Mouse (Mus musculus) myocyte (in vitro differentiated cells): ENCODE measurements around the gene Aqp1. TPM values are rescaled to one million over a fixed set of nuclear protein-coding genes. Genes with fewer than 3 reads are reported as not detected.
A peak's percentile ranks its signal among the peaks of the same experiment; 100 is the strongest.

Experiments used
- H3K27me3 ChIP-seq: one replicate; pipeline ENCODE4 v1.6.1; 2011; ENCODE audit not compliant: control insufficient read depth, insufficient read depth, insufficient read length
- H3K36me3 ChIP-seq: one replicate; pipeline ENCODE4 v1.6.1; 2011; ENCODE audit not compliant: control insufficient read depth, insufficient read depth
- H3K4me2 ChIP-seq: one replicate; pipeline ENCODE4 v1.6.1; 2011; ENCODE audit warnings: low read depth, control low read depth
- H3K4me3 ChIP-seq: one replicate; pipeline ENCODE4 v1.5.1; 2011; ENCODE audit warnings: mild to moderate bottlenecking, control low read depth, moderate library complexity
- H3K79me2 ChIP-seq: one replicate; pipeline ENCODE4 v1.6.1; 2011; ENCODE audit not compliant: control insufficient read depth, insufficient read depth
- H3ac ChIP-seq: one replicate; pipeline ENCODE4 v1.6.1; 2011; ENCODE audit not compliant: control insufficient read depth, insufficient read length
- CEBPB ChIP-seq: IDR thresholded peaks from 2 replicates; pipeline ENCODE4 v1.6.1; 2011; ENCODE audit warnings: mild to moderate bottlenecking, moderate library complexity; ENCODE audit not compliant: poor library complexity, insufficient read depth, severe bottlenecking
- E2F4 ChIP-seq: IDR thresholded peaks from one replicate; pipeline ENCODE4 v1.6.1; 2011; ENCODE audit warnings: mild to moderate bottlenecking, control low read depth, moderate library complexity; ENCODE audit not compliant: insufficient read depth
- MAX ChIP-seq: IDR thresholded peaks from one replicate; pipeline ENCODE4 v1.6.1; 2011; ENCODE audit warnings: low read depth, mild to moderate bottlenecking, control low read depth
- MYOD1 ChIP-seq, 3 experiments: IDR thresholded peaks; one replicate each; pipeline ENCODE4 v1.6.1; 2011; ENCODE audit warnings: control low read depth in 2 of 3, low read depth in 2 of 3, mild to moderate bottlenecking in 2 of 3, moderate library complexity in 1 of 3; ENCODE audit not compliant: insufficient read length in 2 of 3, control insufficient read depth in 1 of 3
- MYOG ChIP-seq, 3 experiments: IDR thresholded peaks; one replicate each; pipeline ENCODE4 v1.6.1; 2011; ENCODE audit warnings: control low read depth in 2 of 3, low read depth in 2 of 3, mild to moderate bottlenecking in 2 of 3; ENCODE audit not compliant: insufficient read length in 2 of 3, control insufficient read depth in 1 of 3, insufficient read depth in 1 of 3
- POLR2A ChIP-seq: IDR thresholded peaks from one replicate; pipeline ENCODE4 v1.6.1; 2011; ENCODE audit warnings: low read depth, mild to moderate bottlenecking, control low read depth, moderate library complexity; ENCODE audit not compliant: insufficient read length
- POLR2AphosphoS2 ChIP-seq: IDR thresholded peaks from one replicate; pipeline ENCODE4 v1.6.1; 2011; ENCODE audit warnings: low read depth, control low read depth; ENCODE audit not compliant: insufficient read length
- REST ChIP-seq: IDR thresholded peaks from one replicate; pipeline ENCODE4 v1.6.1; 2011; ENCODE audit warnings: mild to moderate bottlenecking, control low read depth, moderate library complexity; ENCODE audit not compliant: insufficient read depth, insufficient read length
- SRF ChIP-seq: IDR thresholded peaks from one replicate; pipeline ENCODE4 v1.6.1; 2011; ENCODE audit warnings: low read depth; ENCODE audit not compliant: control insufficient read depth, insufficient read length
- TCF12 ChIP-seq: IDR thresholded peaks from one replicate; pipeline ENCODE4 v1.6.1; 2011; ENCODE audit warnings: mild to moderate bottlenecking, control low read depth; ENCODE audit not compliant: poor library complexity, insufficient read depth, severe bottlenecking
- TCF3 ChIP-seq: IDR thresholded peaks from one replicate; pipeline ENCODE4 v1.6.1; 2011; ENCODE audit warnings: low read depth, control low read depth; ENCODE audit not compliant: insufficient read length
- USF1 ChIP-seq: IDR thresholded peaks from one replicate; pipeline ENCODE4 v1.6.1; 2011; ENCODE audit warnings: low read depth, mild to moderate bottlenecking, control low read depth, moderate library complexity
- polyA plus RNA-seq: library from polyadenylated mRNA; unstranded; fragments of >200 nt; fragmentation: generic; extraction: Trizol; gene quantifications from one replicate; pipeline ENCODE4 v1.2.1, GENCODE M21; 2012; ENCODE audit warnings: missing spikeins

Aqp1 gene
- polyA plus RNA-seq, 1 experiment: 32.0 TPM

GRCm38 (mm10) chr6:55344291-55345016, 8.2 kb downstream of the Aqp1 start:
- Histone ChIP-seq H3K36me3 (no peaks in the 10 kb centered on the region), H3K4me3 (no peak overlapping the region), H3K79me2 (no peaks in the 10 kb centered on the region), H3K4me2 (peak overlapping the region; percentile 1), H3ac (no peak overlapping the region), H3K27me3 (no peaks in the 10 kb centered on the region)
- TF ChIP-seq POLR2A (no peak), MYOD1 (IDR thresholded peaks at IDR 0.05; ENCODE audit: control insufficient read depth in 1 of 3, insufficient read length in 2 of 3, low read depth in 2 of 3) (peak in 2 of 3 experiments; percentile 47 to 62), MYOG (IDR thresholded peaks at IDR 0.05; ENCODE audit: control insufficient read depth in 1 of 3, insufficient read depth in 1 of 3, insufficient read length in 2 of 3, low read depth in 2 of 3) (peak in 2 of 3 experiments; percentile 38 to 61), TCF12 (peak; percentile 22)

GRCm38 (mm10) chr6:55345264-55345663, 9.0 kb downstream of the Aqp1 start:
- H3K79me2 ChIP-seq: no peaks in the 10 kb centered on the region
- H3ac ChIP-seq: no peak overlapping the region
- no peak for TF ChIP-seq POLR2AphosphoS2
- TF ChIP-seq MYOG (IDR thresholded peaks at IDR 0.05; ENCODE audit: control insufficient read depth in 1 of 3, insufficient read depth in 1 of 3, insufficient read length in 2 of 3, low read depth in 2 of 3): peak in 1 of 3 experiments; percentile 23
- TF ChIP-seq REST: no peak
- no peak overlapping the region for H3K4me2 ChIP-seq
- no peak overlapping the region for H3K4me3 ChIP-seq
- no peaks in the 10 kb centered on the region for H3K27me3 ChIP-seq
- no peaks in the 10 kb centered on the region for H3K36me3 ChIP-seq

DNA sequence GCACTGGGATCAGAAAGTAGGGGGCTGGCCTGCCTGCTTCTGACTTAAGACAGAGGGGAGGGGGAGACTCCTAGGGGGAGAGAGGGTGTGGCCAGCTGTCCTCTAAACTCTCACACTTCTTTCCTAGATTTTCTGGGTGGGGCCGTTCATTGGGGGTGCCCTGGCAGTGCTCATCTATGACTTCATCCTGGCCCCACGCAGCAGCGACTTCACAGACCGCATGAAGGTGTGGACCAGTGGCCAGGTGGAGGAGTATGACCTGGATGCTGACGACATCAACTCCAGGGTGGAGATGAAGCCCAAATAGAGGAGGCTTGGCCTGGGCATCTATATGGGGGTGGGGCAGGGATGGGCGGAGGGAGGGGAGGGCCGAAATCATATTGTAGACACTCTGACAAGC, 10.3 kb downstream of the Aqp1 start:
- Histone ChIP-seq H3ac (no peak overlapping the region), H3K4me3 (no peak overlapping the region), H3K4me2 (no peak overlapping the region), H3K27me3 (no peaks in the 10 kb centered on the region), H3K36me3 (no peaks in the 10 kb centered on the region), H3K79me2 (no peaks in the 10 kb centered on the region)
- TF ChIP-seq MAX: no peak
- TF ChIP-seq CEBPB: no peak
- no peak for TF ChIP-seq USF1
- TF ChIP-seq TCF12: no peak
- TF ChIP-seq MYOD1 (IDR thresholded peaks at IDR 0.05; ENCODE audit: control insufficient read depth in 1 of 3, insufficient read length in 2 of 3, low read depth in 2 of 3): no peak

GRCm38 (mm10) chr6:55347711-55348571, 11.7 kb downstream of the Aqp1 start:
- Histone ChIP-seq H3K79me2 (no peaks in the 10 kb centered on the region), H3K4me3 (no peak overlapping the region), H3ac (no peak overlapping the region), H3K36me3 (no peaks in the 10 kb centered on the region), H3K4me2 (no peak overlapping the region), H3K27me3 (no peaks in the 10 kb centered on the region)
- TF ChIP-seq MYOD1 (IDR thresholded peaks at IDR 0.05; ENCODE audit: control insufficient read depth in 1 of 3, insufficient read length in 2 of 3, low read depth in 2 of 3) (no peak), USF1 (no peak), REST (no peak), SRF (no peak), TCF3 (no peak), POLR2A (no peak), CEBPB (no peak), TCF12 (no peak), MAX (no peak), E2F4 (no peak), POLR2AphosphoS2 (no peak), MYOG (IDR thresholded peaks at IDR 0.05; ENCODE audit: control insufficient read depth in 1 of 3, insufficient read depth in 1 of 3, insufficient read length in 2 of 3, low read depth in 2 of 3) (no peak)

- no peaks in the 10 kb centered on the region for H3K79me2 ChIP-seq
- no peak for TF ChIP-seq MYOD1 (IDR thresholded peaks at IDR 0.05; ENCODE audit: control insufficient read depth in 1 of 3, insufficient read length in 2 of 3, low read depth in 2 of 3)
- no peak for TF ChIP-seq POLR2A
- TF ChIP-seq CEBPB: no peak
- TF ChIP-seq SRF: no peak
- no peaks in the 10 kb centered on the region for H3K27me3 ChIP-seq
- H3ac ChIP-seq: no peak overlapping the region
- no peaks in the 10 kb centered on the region for H3K36me3 ChIP-seq
- no peak overlapping the region for H3K4me2 ChIP-seq
- no peak overlapping the region for H3K4me3 ChIP-seq
These were observed 13.0 kb downstream of the Aqp1 start for GRCm38 (mm10) chr6:55349231-55349630.
